Mouse (Mus musculus) embryonic stem cell, embryonic (primary cell): ENCODE measurements around the gene Gm27021.

Source experiments
- CTCF ChIA-PET, 4 experiments: fragments of 300-600 bp in 2 of 4; fragments of 350-600 bp in 2 of 4; sonication (Branson Sonifier 250); formaldehyde crosslinking; loops; one replicate each; lab custom pipeline; 2022; ENCODE audit warnings: inconsistent platforms in 2 of 4; lab: Charles Lee
- POLR2A ChIA-PET, 4 experiments: fragments of 300-600 bp in 2 of 4; fragments of 350-600 bp in 2 of 4; sonication (Branson Sonifier 250); formaldehyde crosslinking; loops; one replicate each; lab custom pipeline; 2022; ENCODE audit warnings: antibody characterized with exemption in 4 of 4, inconsistent platforms in 1 of 4; lab: Charles Lee

Gene Gm27021

GRCm38 (mm10) chr8:120561539-120562435 lies 106.1 kb downstream of the Gm27021 start:
- ChIA-PET POLR2A (interaction anchor here in 3 of 4 experiments (0.7 to 3.0 kb wide), 19 partner anchors 8 to 155 kb away, joined by 3 to 12 read pairs (median 3); no protein-coding TSS in a partner anchor), CTCF (interaction anchor here (0.6 to 4.2 kb wide), 43 partner anchors 8 to 1144 kb away, joined by 3 to 34 read pairs (median 4); partner anchors contain the start of gene Gins2 (in 1 of the 4))

- ChIA-PET POLR2A (interaction anchor here (0.6 to 2.2 kb wide), 13 partner anchors 8 to 140 kb away, joined by 3 to 9 read pairs (median 3); no protein-coding TSS in a partner anchor), CTCF (interaction anchor here (0.5 to 4.2 kb wide), 10 partner anchors 10 to 519 kb away, joined by 3 to 21 read pairs (median 6); no protein-coding TSS in a partner anchor)
Observed at GRCm38 (mm10) chr8:120560535-120560934, 107.3 kb downstream of the Gm27021 start.

- ChIA-PET POLR2A (interaction anchor here in 3 of 4 experiments (0.6 to 2.2 kb wide), 5 partner anchors 8 to 99 kb away, joined by 3 to 7 read pairs (median 3); no protein-coding TSS in a partner anchor), CTCF (interaction anchor here in 3 of 4 experiments (0.6 to 4.2 kb wide), 3 partner anchors 9 to 195 kb away, joined by 3 to 15 read pairs (median 7); no protein-coding TSS in a partner anchor)
Observed at GRCm38 (mm10) chr8:120559654-120560053, 108.2 kb downstream of the Gm27021 start.
